Mouse (Mus musculus): ENCODE data around the gene Cradd. TPM values are rescaled to one million over a fixed set of nuclear protein-coding genes. Genes with fewer than 3 reads are reported as not detected.

Gene Cradd
- polyA plus RNA-seq, 1 experiment, result 0.78 TPM

DNA sequence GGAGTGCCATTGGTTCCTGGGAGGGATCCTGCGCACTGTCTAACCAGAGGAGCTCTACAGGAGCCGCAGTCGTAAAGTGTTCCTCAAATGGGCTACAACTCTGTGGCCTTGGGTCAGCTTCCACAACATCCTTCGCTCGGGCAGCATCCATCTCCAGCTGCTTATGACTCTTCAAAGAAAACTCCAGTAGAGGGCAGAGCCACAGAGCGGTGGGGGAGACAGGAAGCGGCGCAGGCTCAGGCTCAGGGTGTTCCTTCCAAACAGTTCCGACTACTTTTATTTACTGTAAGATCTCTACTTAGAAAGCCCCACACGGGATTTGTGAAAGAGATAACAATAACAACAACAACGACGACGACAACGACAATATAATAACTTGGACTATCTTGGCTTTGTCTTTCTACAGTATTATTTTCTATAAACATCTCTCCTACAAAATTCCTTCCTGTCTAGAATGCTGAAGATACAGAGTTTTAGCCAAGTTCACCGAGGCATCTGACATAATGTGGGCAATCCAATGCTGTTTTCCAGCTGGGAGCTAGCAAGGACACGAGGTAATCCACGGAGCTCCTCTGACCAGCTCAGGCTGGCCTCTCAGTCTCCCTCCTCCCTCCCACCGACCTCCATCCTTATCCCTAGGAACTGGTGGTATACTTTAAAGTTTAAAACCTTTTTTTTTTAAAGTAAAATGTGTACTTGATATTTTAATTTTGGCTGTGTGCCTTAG, 105.8 kb downstream of the Cradd start:
- no peak overlapping the region for H3K4me3 ChIP-seq (replicated peaks)
- H3K27me3 ChIP-seq (ENCODE audit: control insufficient read depth), result no peaks in the 10 kb centered on the region
- no peaks in the 10 kb centered on the region for H3K9me3 ChIP-seq (ENCODE audit: control insufficient read depth, low read length)
- H3K36me3 ChIP-seq (ENCODE audit: control insufficient read depth), result no peaks in the 10 kb centered on the region
- no peaks in the 10 kb centered on the region for H3K4me1 ChIP-seq (ENCODE audit: control insufficient read depth)
- TF ChIP-seq GATA1 (IDR thresholded peaks at IDR 0.05; ENCODE audit: low read length), result no peak
- no peak for TF ChIP-seq TAL1 (IDR thresholded peaks at IDR 0.05; ENCODE audit: low read length)

DNA sequence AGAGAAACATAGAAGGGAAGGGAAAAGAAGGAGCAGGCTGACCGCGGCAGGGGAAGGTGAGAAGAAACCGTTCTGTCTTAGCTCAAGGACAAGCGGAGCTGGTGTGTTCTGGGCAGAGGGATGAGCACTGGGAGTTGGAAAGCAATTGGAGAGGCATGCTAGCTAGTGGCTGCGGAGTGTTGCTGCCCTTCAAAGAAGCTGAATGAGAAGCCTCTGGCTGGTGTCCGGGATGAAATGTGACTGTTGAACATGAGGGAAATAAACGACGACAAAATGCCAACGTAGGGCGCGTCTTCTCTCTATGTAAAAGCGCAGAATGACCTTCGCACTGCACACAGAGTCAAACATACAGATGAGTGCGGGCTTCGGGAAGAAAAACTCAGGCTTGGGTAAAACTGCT, 108.6 kb downstream of the Cradd start:
- peaks cover 6% of the 10 kb centered on the region for H3K4me1 ChIP-seq (ENCODE audit: control insufficient read depth)
- H3K9me3 ChIP-seq (ENCODE audit: control insufficient read depth, low read length), result no peaks in the 10 kb centered on the region
- no peaks in the 10 kb centered on the region for H3K36me3 ChIP-seq (ENCODE audit: control insufficient read depth)
- no peak overlapping the region for H3K4me3 ChIP-seq (replicated peaks)
- H3K27me3 ChIP-seq (ENCODE audit: control insufficient read depth), result no peaks in the 10 kb centered on the region
- TF ChIP-seq GATA1 (IDR thresholded peaks at IDR 0.05; ENCODE audit: low read length) (no peak), TAL1 (IDR thresholded peaks at IDR 0.05; ENCODE audit: low read length) (no peak)

DNA sequence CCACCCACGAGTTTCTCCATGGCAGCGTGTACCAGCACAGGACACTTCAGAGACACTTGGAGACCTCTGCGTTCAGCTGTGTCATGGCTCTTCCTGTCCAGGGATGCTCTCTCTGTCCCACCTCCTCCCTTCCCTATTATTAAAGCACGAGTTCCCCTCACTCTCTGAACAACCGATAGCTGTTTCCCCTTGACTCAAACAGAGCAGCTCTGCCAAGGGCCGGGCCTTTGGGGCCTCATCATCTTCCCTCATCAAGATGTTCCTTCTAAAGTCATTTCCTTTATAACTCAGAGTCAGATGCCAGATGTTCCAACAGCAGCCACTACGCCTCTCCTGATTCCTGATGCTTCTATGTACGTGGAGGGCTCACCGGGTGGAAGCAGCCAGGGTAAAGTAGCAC, 110.1 kb downstream of the Cradd start:
- H3K9me3 ChIP-seq (ENCODE audit: control insufficient read depth, low read length), result no peaks in the 10 kb centered on the region
- H3K36me3 ChIP-seq (ENCODE audit: control insufficient read depth), result no peaks in the 10 kb centered on the region
- no peak overlapping the region for H3K4me3 ChIP-seq (replicated peaks)
- no peaks in the 10 kb centered on the region for H3K27me3 ChIP-seq (ENCODE audit: control insufficient read depth)
- TF ChIP-seq GATA1 (IDR thresholded peaks at IDR 0.05; ENCODE audit: low read length) (no peak), TAL1 (IDR thresholded peaks at IDR 0.05; ENCODE audit: low read length) (no peak)
- H3K4me1 ChIP-seq (ENCODE audit: control insufficient read depth), result peaks cover 8% of the 10 kb centered on the region

DNA sequence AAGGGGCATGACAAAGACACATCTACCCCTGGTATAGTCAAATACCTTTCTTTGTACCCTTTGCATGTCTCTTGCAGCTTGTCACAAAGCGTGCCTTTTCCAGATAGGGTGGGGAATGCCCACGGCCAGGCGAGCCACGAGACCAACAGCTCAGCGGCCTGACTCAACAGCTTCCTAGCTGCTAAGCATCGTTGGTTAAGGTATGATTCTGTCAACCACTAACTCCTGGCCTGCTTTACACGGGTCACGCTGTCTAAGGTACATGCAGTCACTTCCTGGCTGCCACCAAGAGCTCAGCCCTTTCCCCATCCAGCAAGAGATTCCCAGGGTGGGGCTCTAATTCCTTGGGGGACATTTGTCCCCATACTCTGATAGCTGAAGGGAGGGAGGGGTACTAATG, 110.6 kb downstream of the Cradd start:
- peaks cover 8% of the 10 kb centered on the region for H3K4me1 ChIP-seq (ENCODE audit: control insufficient read depth)
- TF ChIP-seq GATA1 (IDR thresholded peaks at IDR 0.05; ENCODE audit: low read length) (no peak), TAL1 (IDR thresholded peaks at IDR 0.05; ENCODE audit: low read length) (no peak)
- H3K4me3 ChIP-seq (replicated peaks), result no peak overlapping the region
- H3K27me3 ChIP-seq (ENCODE audit: control insufficient read depth), result no peaks in the 10 kb centered on the region
- H3K9me3 ChIP-seq (ENCODE audit: control insufficient read depth, low read length), result no peaks in the 10 kb centered on the region
- H3K36me3 ChIP-seq (ENCODE audit: control insufficient read depth), result no peaks in the 10 kb centered on the region

DNA sequence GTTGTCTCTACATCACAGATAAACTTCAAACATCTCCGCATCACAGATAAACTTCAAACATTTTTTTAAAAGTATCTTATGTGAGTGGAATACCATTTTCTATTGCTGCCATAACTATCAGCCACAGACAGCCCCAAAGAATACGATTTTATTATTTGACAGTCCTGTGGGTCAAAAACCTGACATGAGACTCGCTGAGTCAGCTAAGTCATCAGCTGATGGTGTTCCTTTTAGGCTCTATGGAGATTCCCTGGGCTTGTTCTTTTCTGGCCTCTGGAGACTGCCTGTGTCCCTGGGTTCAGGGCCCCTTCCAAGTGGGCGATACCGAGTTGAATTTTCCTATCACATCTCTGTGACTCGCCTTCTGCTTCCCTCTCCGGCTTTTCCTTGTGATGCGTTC, 112.3 kb downstream of the Cradd start:
- no peak for TF ChIP-seq TAL1 (IDR thresholded peaks at IDR 0.05; ENCODE audit: low read length)
- TF ChIP-seq GATA1 (IDR thresholded peaks at IDR 0.05; ENCODE audit: low read length), result no peak
- H3K4me1 ChIP-seq (ENCODE audit: control insufficient read depth), result peaks cover 8% of the 10 kb centered on the region
- no peaks in the 10 kb centered on the region for H3K9me3 ChIP-seq (ENCODE audit: control insufficient read depth, low read length)
- H3K27me3 ChIP-seq (ENCODE audit: control insufficient read depth), result no peaks in the 10 kb centered on the region
- H3K4me3 ChIP-seq (replicated peaks), result no peak overlapping the region
- no peaks in the 10 kb centered on the region for H3K36me3 ChIP-seq (ENCODE audit: control insufficient read depth)

DNA sequence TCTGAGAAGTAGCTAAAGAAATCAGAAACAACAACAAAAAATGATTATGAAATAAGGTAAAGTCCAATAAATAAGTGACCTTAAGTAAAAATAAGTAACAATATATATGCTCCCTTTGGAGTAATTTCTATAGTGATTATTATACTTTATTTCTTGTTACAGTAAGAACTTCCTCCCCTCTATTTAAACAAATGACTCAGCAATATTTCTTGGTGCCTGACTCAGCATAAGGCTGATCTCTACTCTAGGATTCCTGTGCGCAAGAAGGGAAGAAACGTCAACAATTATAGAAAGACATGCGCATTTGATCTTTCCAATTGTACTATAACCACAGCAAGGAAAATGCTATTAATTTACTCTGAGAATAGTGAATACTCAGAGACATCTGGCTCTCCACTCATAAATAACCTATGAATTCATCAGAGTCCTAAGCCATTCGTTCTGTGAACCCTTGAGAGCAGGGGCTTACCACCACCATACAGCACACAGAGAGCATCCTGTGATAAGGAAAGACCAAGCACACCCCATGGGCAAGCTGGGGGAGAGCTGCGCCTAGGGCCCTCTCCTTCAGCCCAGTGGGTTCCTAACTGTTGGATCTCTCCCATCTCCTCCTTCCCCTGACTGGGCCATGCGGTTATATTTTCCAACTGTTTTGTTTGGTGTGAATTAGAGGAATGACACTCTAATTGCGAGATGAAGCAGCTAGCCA, 113.1 kb downstream of the Cradd start:
- H3K36me3 ChIP-seq (ENCODE audit: control insufficient read depth), result no peaks in the 10 kb centered on the region
- H3K4me1 ChIP-seq (ENCODE audit: control insufficient read depth), result peaks cover 8% of the 10 kb centered on the region
- H3K27me3 ChIP-seq (ENCODE audit: control insufficient read depth), result no peaks in the 10 kb centered on the region
- no peaks in the 10 kb centered on the region for H3K9me3 ChIP-seq (ENCODE audit: control insufficient read depth, low read length)
- TF ChIP-seq TAL1 (IDR thresholded peaks at IDR 0.05; ENCODE audit: low read length) (no peak), GATA1 (IDR thresholded peaks at IDR 0.05; ENCODE audit: low read length) (no peak)
- H3K4me3 ChIP-seq (replicated peaks), result no peak overlapping the region

DNA sequence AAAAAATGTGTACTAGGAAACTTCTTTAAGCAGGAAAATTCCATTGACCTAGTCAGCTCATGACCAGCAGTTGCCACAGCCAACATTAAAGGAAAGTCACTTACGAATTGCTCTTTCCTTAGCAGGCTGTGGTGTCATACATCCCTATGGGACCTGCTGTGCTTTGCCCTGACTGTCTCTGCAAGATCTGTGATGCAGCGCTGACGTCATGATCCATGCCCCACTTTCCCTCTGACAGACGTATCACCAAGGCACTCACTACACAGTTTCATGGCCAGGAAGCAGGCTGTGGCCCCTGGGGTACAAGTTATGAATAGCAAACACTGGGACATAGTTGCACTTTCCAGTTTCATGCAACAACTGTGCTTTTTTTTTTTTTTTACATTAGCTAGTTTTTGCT, 113.8 kb downstream of the Cradd start:
- TF ChIP-seq GATA1 (IDR thresholded peaks at IDR 0.05; ENCODE audit: low read length) (no peak), TAL1 (IDR thresholded peaks at IDR 0.05; ENCODE audit: low read length) (no peak)
- Histone ChIP-seq H3K4me3 (replicated peaks) (no peak overlapping the region), H3K4me1 (ENCODE audit: control insufficient read depth) (peaks cover 8% of the 10 kb centered on the region), H3K27me3 (ENCODE audit: control insufficient read depth) (no peaks in the 10 kb centered on the region), H3K9me3 (ENCODE audit: control insufficient read depth, low read length) (no peaks in the 10 kb centered on the region), H3K36me3 (ENCODE audit: control insufficient read depth) (no peaks in the 10 kb centered on the region)

DNA sequence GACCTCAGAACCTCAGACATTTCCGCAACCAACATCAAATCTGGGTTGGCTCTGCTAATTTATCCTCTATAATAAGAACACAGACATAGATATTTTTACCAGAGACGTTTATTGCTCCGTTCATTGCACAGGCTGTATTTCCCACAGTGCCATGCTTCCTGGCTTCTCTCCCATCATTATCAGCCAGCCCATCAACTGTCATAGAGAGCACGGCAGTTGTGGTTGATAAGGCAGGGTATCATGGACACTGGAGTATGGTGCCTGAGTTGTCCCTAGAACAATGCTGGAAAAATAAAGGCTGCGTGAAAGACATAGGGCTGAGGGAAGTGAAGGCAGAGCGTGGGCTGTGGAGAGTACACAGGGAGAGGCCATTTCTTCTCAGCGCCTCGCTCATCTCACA, 116.5 kb downstream of the Cradd start:
- peaks cover 8% of the 10 kb centered on the region for H3K4me1 ChIP-seq (ENCODE audit: control insufficient read depth)
- TF ChIP-seq TAL1 (IDR thresholded peaks at IDR 0.05; ENCODE audit: low read length), result no peak
- TF ChIP-seq GATA1 (IDR thresholded peaks at IDR 0.05; ENCODE audit: low read length), result no peak

DNA sequence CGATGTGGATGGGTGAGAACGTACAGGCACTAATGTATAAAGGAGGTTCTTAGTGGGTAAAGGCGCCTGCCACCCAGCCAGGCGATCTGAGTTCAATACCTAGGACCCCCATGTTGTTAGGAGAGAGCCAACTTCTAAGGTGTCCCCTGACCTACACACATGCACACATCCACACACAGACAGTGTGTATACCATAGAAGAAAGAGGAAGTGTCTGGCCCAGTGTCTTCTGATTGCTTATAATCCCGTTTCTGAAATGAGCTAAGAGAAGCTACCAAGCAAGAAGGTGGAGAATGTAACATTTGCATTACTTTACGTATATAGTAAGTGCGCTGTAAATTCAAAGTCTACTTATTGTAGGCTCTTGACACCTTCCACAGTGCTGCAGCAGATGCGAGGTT, 122.4 kb downstream of the Cradd start:
- Histone ChIP-seq H3K4me3 (replicated peaks) (no peak overlapping the region), H3K27me3 (ENCODE audit: control insufficient read depth) (no peaks in the 10 kb centered on the region), H3K36me3 (ENCODE audit: control insufficient read depth) (no peaks in the 10 kb centered on the region), H3K4me1 (ENCODE audit: control insufficient read depth) (no peaks in the 10 kb centered on the region), H3K9me3 (ENCODE audit: control insufficient read depth, low read length) (no peaks in the 10 kb centered on the region)
- no peak for TF ChIP-seq GATA1 (IDR thresholded peaks at IDR 0.05; ENCODE audit: low read length)
- TF ChIP-seq TAL1 (IDR thresholded peaks at IDR 0.05; ENCODE audit: low read length), result no peak

More for the DNA sequence above, 116.5 kb downstream of the Cradd start:
- Histone ChIP-seq H3K27me3 (ENCODE audit: control insufficient read depth) (no peaks in the 10 kb centered on the region), H3K36me3 (ENCODE audit: control insufficient read depth) (no peaks in the 10 kb centered on the region), H3K9me3 (ENCODE audit: control insufficient read depth, low read length) (no peaks in the 10 kb centered on the region), H3K4me3 (replicated peaks) (no peak overlapping the region)
